Mouse (Mus musculus) left cerebral cortex, postnatal 10 days (tissue): ENCODE measurements at regions not wholly inside any gene's neighbourhood (a gene's known extent, or its start where the extent isn't known, plus 50 kb on each side); places are given as distances from the start of the nearest gene placed in this dataset.

ENCODE experiments used
- DNase-seq, 2 experiments: peaks; one replicate each; pipeline ENCODE4 v3.0.0; 2021 to 2022; ENCODE audit warnings: low spot score in 2 of 2, mixed read lengths in 1 of 2; ENCODE audit errors: extremely low spot score in 1 of 2
- intact Hi-C: fragments of 180-260 bp; cut with DNase I; formaldehyde crosslinking; loops from one replicate; pipeline ENCODE4 v1.15.1; 2025

DNA sequence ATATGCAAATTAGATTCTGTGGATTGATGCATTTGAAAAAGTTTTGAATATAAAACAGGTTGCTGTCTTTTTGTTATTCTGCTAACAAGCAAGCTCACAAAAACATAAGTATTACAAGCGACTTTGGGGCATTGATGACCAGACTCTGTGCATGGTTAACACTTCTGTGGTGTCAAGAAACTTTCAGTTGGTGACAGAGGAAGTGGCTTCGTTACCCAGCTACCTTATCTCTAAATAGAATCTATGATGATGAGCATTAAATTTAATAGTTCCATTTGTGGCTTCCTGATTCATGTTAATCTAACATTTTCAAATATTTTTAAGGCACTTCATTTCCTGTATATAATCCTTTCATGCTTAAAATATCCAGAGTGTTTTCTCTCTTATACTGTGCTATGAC lies 100.8 kb downstream of the Tm2d1 start:
- no peak for DNase-seq
- intact Hi-C loops: no loop called here

DNA sequence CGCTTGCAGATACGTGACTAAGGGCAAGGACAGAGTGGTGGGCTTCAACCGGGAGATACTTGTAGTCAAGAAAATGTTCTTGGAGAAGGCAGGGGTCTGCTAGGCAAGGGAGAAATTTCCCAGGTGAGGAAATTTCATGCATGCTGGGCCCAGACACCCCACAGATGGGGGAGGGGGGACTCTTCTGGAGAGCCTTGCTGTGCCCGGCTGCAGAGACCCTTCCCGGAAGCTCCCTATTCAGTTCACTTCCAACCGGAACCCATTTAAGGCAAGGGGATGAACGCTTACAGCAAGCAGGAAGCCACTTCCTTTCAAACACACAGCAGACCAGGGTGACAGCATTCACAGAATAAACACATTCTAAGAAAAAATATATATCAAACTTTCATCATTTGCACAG lies 124.8 kb downstream of the Tm2d1 start:
- intact Hi-C loops: no loop called here
- DNase-seq: no peak

DNA sequence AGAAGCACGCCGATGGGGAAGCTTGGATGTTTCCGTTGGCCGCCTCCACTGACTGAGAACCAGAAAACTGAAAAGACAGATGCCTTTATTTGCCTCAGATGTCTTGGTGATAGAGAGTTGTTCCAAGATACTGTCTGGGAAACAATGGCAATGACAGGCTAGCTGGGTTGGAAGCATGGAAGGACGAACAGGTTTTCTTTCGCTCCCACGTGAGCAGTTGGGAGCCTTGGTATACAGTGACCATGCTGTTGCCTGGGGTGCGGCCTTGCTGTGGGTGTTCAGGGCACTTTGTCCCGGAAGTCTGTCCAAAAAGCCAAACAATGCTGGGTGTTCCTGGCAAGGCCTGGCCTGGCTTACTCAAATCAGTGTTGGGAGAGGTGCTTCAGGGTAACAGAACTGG lies 125.4 kb downstream of the Tm2d1 start:
- no peak for DNase-seq
- intact Hi-C loops: no loop called here

GRCm38 (mm10) chr4:98254856-98255853 lies 128.0 kb downstream of the Tm2d1 start:
- DNase-seq: peak in 1 of 2 experiments; percentile 31
- intact Hi-C loops: loop anchor here (5.0 kb wide), 1 partner anchor 67 kb away; no protein-coding TSS in a partner anchor

DNA sequence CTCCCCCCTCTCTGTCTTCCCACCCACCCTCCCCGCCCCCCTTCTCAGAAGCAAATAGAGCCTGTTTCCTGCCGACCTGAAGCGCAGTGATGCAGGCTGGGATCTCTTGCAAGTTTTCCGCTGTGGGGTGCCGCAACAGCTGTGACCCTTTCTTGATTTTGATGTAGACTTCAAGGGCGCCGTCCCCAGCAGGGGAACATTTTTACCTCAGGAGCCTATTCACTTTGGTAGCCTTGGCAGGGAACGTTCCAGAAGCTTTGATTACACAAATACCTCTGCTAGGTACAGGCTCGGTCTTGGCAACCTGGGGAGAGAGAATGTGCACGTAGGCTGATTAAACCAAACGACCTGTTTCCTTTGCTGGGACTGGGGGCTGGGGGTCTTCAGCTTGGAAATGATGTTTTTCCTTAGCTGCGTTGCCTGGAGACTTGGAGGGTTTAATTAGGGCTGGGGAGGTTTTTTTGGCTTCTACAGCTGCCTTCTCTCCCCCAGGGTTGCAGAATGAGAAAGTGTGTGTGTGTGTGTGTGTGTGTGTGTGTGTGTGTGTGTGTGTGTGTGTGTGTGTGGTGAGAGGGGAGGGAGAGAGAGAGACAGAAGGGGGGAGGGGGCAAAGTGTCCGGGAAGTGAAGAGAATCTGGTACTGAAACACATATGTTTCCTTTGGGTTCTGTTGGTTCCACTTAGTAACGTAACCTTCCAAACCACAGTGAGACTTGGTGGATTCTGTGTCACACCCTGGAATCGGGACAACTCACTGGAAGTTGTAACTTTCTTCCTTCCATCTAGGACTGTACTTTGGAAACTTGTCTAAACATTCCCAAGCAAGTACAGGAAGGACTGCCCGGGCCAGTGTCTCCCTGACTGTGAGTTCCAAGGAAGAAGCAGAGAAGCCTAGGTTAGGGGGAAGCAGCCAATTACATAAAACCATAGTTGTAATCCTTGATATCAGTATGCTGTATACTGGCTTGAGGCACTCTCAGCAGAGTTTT lies 138.9 kb downstream of the Tm2d1 start:
- DNase-seq: peak; percentile 24 to 90
- intact Hi-C loops: loop anchor here (10.0 kb wide), 1 partner anchor 489 kb away; no protein-coding TSS in a partner anchor

GRCm38 (mm10) chr4:98243502-98243901 lies 139.6 kb downstream of the Tm2d1 start:
- intact Hi-C loops: loop anchor here (10.0 kb wide), 1 partner anchor 489 kb away; no protein-coding TSS in a partner anchor

DNA sequence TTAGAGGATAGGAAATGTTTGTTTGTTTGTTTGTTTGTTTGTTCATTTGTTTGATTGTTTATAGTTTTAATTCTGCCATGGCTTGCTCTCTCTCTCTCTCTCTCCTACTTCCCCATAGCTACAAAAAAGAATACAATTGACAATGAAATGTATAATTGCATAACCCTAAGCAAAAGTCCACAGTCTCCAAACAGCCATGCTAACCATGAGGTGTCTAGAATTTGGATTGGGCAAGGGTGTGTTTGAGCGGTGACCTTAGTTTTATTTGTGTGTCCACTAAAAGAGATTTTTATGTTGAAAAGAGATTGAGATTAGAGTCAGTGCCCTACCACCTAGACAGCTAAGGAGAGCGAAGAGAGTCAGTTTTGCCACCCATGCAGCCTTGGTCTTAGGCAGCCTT lies 141.2 kb downstream of the Tm2d1 start:
- intact Hi-C loops: loop anchor here (10.0 kb wide), 1 partner anchor 487 kb away; no protein-coding TSS in a partner anchor

More at GRCm38 (mm10) chr4:98243502-98243901, 139.6 kb downstream of the Tm2d1 start:
- peak; percentile 63 to 77 for DNase-seq

GRCm38 (mm10) chr4:98240289-98240688 lies 142.8 kb downstream of the Tm2d1 start:
- intact Hi-C loops: loop anchor here (10.0 kb wide), 1 partner anchor 485 kb away; no protein-coding TSS in a partner anchor
- DNase-seq: no peak

More for the DNA sequence above, 141.2 kb downstream of the Tm2d1 start:
- no peak for DNase-seq

GRCm38 (mm10) chr4:98238075-98238474 lies 145.0 kb downstream of the Tm2d1 start:
- intact Hi-C loops: no loop called here
- no peak for DNase-seq

GRCm38 (mm10) chr4:98237475-98237874 lies 145.6 kb downstream of the Tm2d1 start:
- no peak for DNase-seq

DNA sequence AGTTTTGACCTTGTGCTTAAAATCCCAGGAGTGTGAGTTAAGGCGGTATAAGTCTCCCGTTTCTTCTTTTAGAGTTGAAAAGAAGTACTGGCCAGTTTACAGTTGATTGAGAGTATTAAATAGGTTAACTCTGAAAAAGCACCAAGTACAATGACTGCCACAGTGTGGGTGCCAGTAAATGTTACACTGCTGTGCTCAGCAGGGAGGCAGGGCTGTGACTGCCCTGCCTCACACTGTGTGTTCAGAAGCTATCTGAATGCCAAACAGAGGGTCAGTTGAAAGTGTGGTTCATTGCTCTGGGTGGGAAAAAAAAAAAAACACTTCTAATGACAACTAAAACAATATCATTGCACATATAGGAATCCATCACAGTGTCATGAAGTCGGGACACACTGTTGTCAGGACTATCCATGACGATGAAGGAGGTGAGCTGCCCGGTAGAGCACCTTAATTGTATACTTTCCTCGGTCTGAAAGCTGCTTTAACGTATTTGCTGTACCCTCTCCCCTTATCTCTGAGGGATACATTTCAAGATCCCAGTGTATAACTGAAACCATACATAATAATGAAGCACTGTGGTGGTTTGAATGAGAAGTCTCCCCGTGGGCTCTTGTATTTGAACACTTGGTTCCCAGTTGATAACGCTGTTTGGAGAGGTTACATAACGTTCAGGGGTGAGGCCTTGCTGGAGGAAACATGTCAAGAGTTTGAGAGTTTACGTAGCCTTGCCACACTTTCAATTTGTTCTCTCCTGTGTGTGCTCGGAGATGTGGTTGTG lies 146.9 kb downstream of the Tm2d1 start:
- DNase-seq: no peak
- intact Hi-C loops: no loop called here

More at GRCm38 (mm10) chr4:98237475-98237874, 145.6 kb downstream of the Tm2d1 start:
- intact Hi-C loops: no loop called here

- no peak for DNase-seq
- intact Hi-C loops: no loop called here
Measured at GRCm38 (mm10) chr4:98228193-98228592, 154.9 kb downstream of the Tm2d1 start.

DNA sequence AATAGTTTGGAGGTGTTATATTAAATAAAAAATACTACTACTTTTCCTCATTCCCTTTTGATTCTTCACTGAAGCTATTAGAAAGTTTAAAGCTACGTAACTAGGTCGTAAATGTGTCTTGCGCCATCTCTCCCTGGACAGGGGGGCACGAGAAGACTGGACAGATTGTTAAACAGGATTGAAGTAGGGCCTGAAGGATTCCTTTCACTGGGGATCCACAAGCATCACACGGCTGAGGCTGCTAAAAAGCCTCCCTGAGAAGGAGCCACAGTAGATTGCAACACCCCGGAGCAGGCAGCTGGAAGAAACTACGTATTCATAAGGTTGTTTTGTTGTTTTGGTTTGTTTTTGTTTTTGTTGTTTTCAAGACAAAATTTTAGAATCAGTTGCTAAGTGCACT lies 158.7 kb downstream of the Tm2d1 start:
- no peak for DNase-seq
- intact Hi-C loops: no loop called here

- intact Hi-C loops: no loop called here
Measured at GRCm38 (mm10) chr4:98223429-98223828, 159.7 kb downstream of the Tm2d1 start.

GRCm38 (mm10) chr4:98221566-98221965 lies 161.5 kb downstream of the Tm2d1 start:
- intact Hi-C loops: no loop called here
- DNase-seq: no peak

More at GRCm38 (mm10) chr4:98223429-98223828, 159.7 kb downstream of the Tm2d1 start:
- DNase-seq: no peak

DNA sequence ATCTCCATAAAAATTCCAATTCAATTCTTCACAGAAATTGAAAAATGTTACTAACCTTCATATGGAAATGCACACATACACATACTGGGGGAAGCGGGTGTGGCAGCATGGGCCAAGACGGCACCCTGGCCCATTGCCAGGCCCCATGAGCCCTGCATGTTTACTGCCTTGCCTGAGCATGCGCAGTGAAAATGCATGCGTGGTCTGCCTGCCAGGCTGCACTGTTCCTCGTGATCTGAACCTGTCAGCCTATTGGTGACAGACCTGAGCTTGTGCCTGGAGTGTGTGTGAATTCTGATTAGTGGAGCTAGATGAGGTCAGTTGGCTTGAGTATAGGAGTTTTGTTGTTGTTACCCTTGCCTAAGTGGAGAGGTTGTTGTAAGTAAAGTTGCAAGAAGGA lies 167.9 kb downstream of the Tm2d1 start:
- DNase-seq: no peak

DNA sequence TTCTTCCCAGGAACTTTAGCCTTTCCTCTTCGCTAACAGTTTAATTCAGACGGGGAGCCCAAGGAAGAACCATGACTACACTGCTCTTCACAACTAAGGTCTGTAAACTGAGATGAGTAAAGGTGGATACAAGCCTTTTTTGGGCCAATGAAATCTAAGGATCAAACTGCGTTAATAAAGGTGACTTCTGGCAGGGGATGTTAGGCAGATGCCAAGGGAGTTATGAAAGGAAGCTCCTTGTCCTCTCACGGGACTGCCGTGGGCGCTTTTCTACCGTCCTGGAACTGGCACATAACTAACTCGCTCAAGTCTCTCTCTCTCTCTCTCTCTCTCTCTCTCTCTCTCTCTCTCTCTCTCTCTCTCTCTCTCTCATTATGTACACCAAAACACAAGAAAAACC lies 175.7 kb downstream of the Tm2d1 start:
- intact Hi-C loops: no loop called here
- DNase-seq: no peak

More for the DNA sequence above, 167.9 kb downstream of the Tm2d1 start:
- intact Hi-C loops: no loop called here
